Mouse (Mus musculus): ENCODE measurements around the gene Pck2. TPM values are rescaled to one million over a fixed set of nuclear protein-coding genes. Genes with fewer than 3 reads are reported as not detected.

Pck2 gene
- 44.7 and 52.2 TPM in 2 replicates for polyA plus RNA-seq (2012; rRNA removed)

GRCm38 (mm10) chr14:55540067-55540786 is at the start of gene Pck2:
TSS of gene Pck2 (plus strand) at chr14:55540266.
- peak; percentile 70 for DNase-seq (ENCODE audit: low spot score)

GRCm38 (mm10) chr14:55490361-55491201 is 49.5 kb upstream of the Pck2 start, which contains the start of gene Carmil3:
TSS of gene Carmil3 (plus strand) at chr14:55490651.
- DNase-seq (ENCODE audit: low spot score), result peak; percentile 39

- DNase-seq (ENCODE audit: low spot score), result no peak
Observed at GRCm38 (mm10) chr14:55491291-55491833, 48.7 kb upstream of the Pck2 start.

- DNase-seq (ENCODE audit: low spot score), result no peak
Observed at GRCm38 (mm10) chr14:55492103-55492502, 48.0 kb upstream of the Pck2 start.

- DNase-seq (ENCODE audit: low spot score), result no peak
Observed at GRCm38 (mm10) chr14:55495509-55496240, 44.4 kb upstream of the Pck2 start.

- DNase-seq (ENCODE audit: low spot score), result no peak
Observed at GRCm38 (mm10) chr14:55496761-55497448, 43.2 kb upstream of the Pck2 start.

GRCm38 (mm10) chr14:55497449-55497821 is 42.6 kb upstream of the Pck2 start:
- peak; percentile 83 for DNase-seq (ENCODE audit: low spot score)

GRCm38 (mm10) chr14:55505612-55506011 is 34.5 kb upstream of the Pck2 start:
- DNase-seq (ENCODE audit: low spot score), result no peak

- DNase-seq (ENCODE audit: low spot score), result no peak
Observed at GRCm38 (mm10) chr14:55507801-55508200, 32.3 kb upstream of the Pck2 start.

GRCm38 (mm10) chr14:55509540-55509939 is 30.5 kb upstream of the Pck2 start:
- no peak for DNase-seq (ENCODE audit: low spot score)

GRCm38 (mm10) chr14:55510125-55510731 is 29.8 kb upstream of the Pck2 start, which contains the start of gene Cpne6:
TSS of gene Cpne6 (plus strand) at chr14:55510445.
- no peak for DNase-seq (ENCODE audit: low spot score)

GRCm38 (mm10) chr14:55511037-55511436 is 29.0 kb upstream of the Pck2 start:
- DNase-seq (ENCODE audit: low spot score), result no peak

- DNase-seq (ENCODE audit: low spot score), result no peak
Observed at GRCm38 (mm10) chr14:55513927-55514326, 26.1 kb upstream of the Pck2 start.

GRCm38 (mm10) chr14:55515846-55516245 is 24.2 kb upstream of the Pck2 start:
- DNase-seq (ENCODE audit: low spot score), result no peak

GRCm38 (mm10) chr14:55518897-55519296 is 21.2 kb upstream of the Pck2 start:
- DNase-seq (ENCODE audit: low spot score), result no peak

GRCm38 (mm10) chr14:55519604-55520003 is 20.5 kb upstream of the Pck2 start:
- no peak for DNase-seq (ENCODE audit: low spot score)

GRCm38 (mm10) chr14:55520451-55521361 is 19.4 kb upstream of the Pck2 start:
- DNase-seq (ENCODE audit: low spot score), result no peak

- DNase-seq (ENCODE audit: low spot score), result no peak
Observed at GRCm38 (mm10) chr14:55524062-55524461, 16.0 kb upstream of the Pck2 start.

- no peak for DNase-seq (ENCODE audit: low spot score)
Observed at GRCm38 (mm10) chr14:55524785-55525184, 15.3 kb upstream of the Pck2 start, which contains the start of gene Nrl. TSS of gene Nrl (minus strand) at chr14:55524981.

- no peak for DNase-seq (ENCODE audit: low spot score)
Observed at GRCm38 (mm10) chr14:55526674-55527073, 13.4 kb upstream of the Pck2 start.

Data from urinary bladder, adult 2 months (tissue).